Mouse (Mus musculus) limb, embryonic 14.5 days (tissue): Measurements from ENCODE around the gene Nfil3. TPM values are rescaled to one million over a fixed set of nuclear protein-coding genes. Genes with fewer than 3 reads are reported as not detected.

Experiments used
- ATAC-seq: fragments of 200-750 bp; cut with Nextera tagmentation; 2 replicates; pipeline ENCODE4 v1.8.0; 2017; ENCODE audit warnings: low read depth, moderate number of reproducible peaks, moderate TSS enrichment; ENCODE audit not compliant: low FRiP score
- DNase-seq: peaks from one replicate; pipeline ENCODE4 v3.0.0-alpha.2; 2015; ENCODE audit warnings: low spot score
- H3K27ac ChIP-seq: fragments of 300-500 bp; sonication (generic); replicated peaks from 2 replicates; pipeline ENCODE4 v1.5.1; 2014; ENCODE audit warnings: low read depth, mild to moderate bottlenecking, low read length, moderate library complexity, mixed read lengths
- H3K27me3 ChIP-seq: fragments of 300-500 bp; sonication (generic); 2 replicates; pipeline ENCODE4 v1.6.1; 2014; ENCODE audit warnings: low read length, mixed read lengths; ENCODE audit not compliant: control insufficient read depth, insufficient read depth
- H3K36me3 ChIP-seq: fragments of 300-500 bp; sonication (generic); 2 replicates; pipeline ENCODE4 v1.6.1; 2014; ENCODE audit warnings: mild to moderate bottlenecking, low read length, moderate library complexity, mixed read lengths; ENCODE audit not compliant: control insufficient read depth, insufficient read depth
- H3K4me1 ChIP-seq: fragments of 300-500 bp; sonication (generic); 2 replicates; pipeline ENCODE4 v1.6.1; 2014; ENCODE audit warnings: antibody characterized with exemption, low read length, mixed read lengths; ENCODE audit not compliant: control insufficient read depth, insufficient read depth
- H3K4me2 ChIP-seq: fragments of 300-500 bp; sonication (generic); replicated peaks from 2 replicates; pipeline ENCODE4 v1.6.1; 2014; ENCODE audit warnings: low read depth, mild to moderate bottlenecking, low read length, moderate library complexity; ENCODE audit not compliant: severe bottlenecking
- H3K4me3 ChIP-seq: fragments of 300-500 bp; sonication (generic); replicated peaks from 2 replicates; pipeline ENCODE4 v1.5.1; 2014; ENCODE audit warnings: low read length
- H3K9ac ChIP-seq: fragments of 300-500 bp; sonication (generic); 2 replicates; pipeline ENCODE4 v1.6.1; 2014; ENCODE audit warnings: mild to moderate bottlenecking, low read depth, low read length, moderate library complexity; ENCODE audit not compliant: severe bottlenecking
- H3K9me3 ChIP-seq: fragments of 300-500 bp; sonication (generic); 2 replicates; pipeline ENCODE4 v1.6.1; 2016; ENCODE audit warnings: low read length; ENCODE audit not compliant: control insufficient read depth
- POLR2A ChIP-seq: fragments of 200-500 bp; IDR thresholded peaks from 2 replicates; pipeline ENCODE4 v1.8.0; 2012; ENCODE audit warnings: inconsistent platforms, mild to moderate bottlenecking, moderate library complexity, borderline replicate concordance; ENCODE audit not compliant: insufficient read depth, insufficient read length; ENCODE audit errors: extremely low read depth
- WGBS: fragments of 180-500 bp; shearing (Covaris S2); extraction: QIAGEN DNeasy Blood & Tissue Kit; methylation state at CpG from one replicate; pipeline ENCODE4 v1.1.7; 2014; 5-methylcytosine and 5-hydroxymethylcytosine counted together
- polyA plus RNA-seq, 2 experiments: library from polyadenylated mRNA; depleted of rRNA in 1 of 2; stranded (reverse) in 1 of 2; unstranded in 1 of 2; fragments of >200 nt; fragmentation: Nextera tagmentation in 1 of 2; extraction: Ambion mirVana in 1 of 2; gene quantifications; 2 replicates each; pipeline versions ENCODE4 v1.2.1 to v1.2.3; 2012 to 2014

Gene Nfil3
- polyA plus RNA-seq, 2 experiments: 9.2 to 29.5 TPM

GRCm38 (mm10) chr13:52994197-52994881 is 13.5 kb upstream of the Nfil3 start:
- 72% methylated on average over 10 of the region's 10 CpGs for WGBS
- no peak overlapping the region for H3K27ac ChIP-seq
- no peak for ATAC-seq

GRCm38 (mm10) chr13:52990139-52990538 is 9.3 kb upstream of the Nfil3 start:
- H3K27me3 ChIP-seq: no peaks in the 10 kb centered on the region
- no peaks in the 10 kb centered on the region for H3K36me3 ChIP-seq
- no peak overlapping the region for H3K4me2 ChIP-seq
- no peak for TF ChIP-seq POLR2A
- 37% methylated on average over 9 of the region's 9 CpGs for WGBS
- no peak overlapping the region for H3K4me3 ChIP-seq
- DNase-seq: no peak
- peaks cover 10% of the 10 kb centered on the region; the same call in 1 of the 2 replicates for H3K4me1 ChIP-seq
- no peak overlapping the region for H3K27ac ChIP-seq
- ATAC-seq: no peak
- no peaks in the 10 kb centered on the region for H3K9me3 ChIP-seq
- H3K9ac ChIP-seq: no peak overlapping the region

More at GRCm38 (mm10) chr13:52994197-52994881, 13.5 kb upstream of the Nfil3 start:
- H3K9ac ChIP-seq: no peak overlapping the region
- no peaks in the 10 kb centered on the region for H3K27me3 ChIP-seq
- H3K9me3 ChIP-seq: no peaks in the 10 kb centered on the region
- H3K36me3 ChIP-seq: no peaks in the 10 kb centered on the region
- no peak overlapping the region for H3K4me3 ChIP-seq
- DNase-seq: no peak
- H3K4me1 ChIP-seq: peaks cover 7% of the 10 kb centered on the region; the same call in 1 of the 2 replicates
- H3K4me2 ChIP-seq: no peak overlapping the region
- no peak for TF ChIP-seq POLR2A

GRCm38 (mm10) chr13:52989005-52989404 is 8.1 kb upstream of the Nfil3 start:
- Histone ChIP-seq H3K27ac (no peak overlapping the region), H3K4me3 (no peak overlapping the region), H3K4me1 (peaks cover 10% of the 10 kb centered on the region; the same call in 1 of the 2 replicates), H3K36me3 (no peaks in the 10 kb centered on the region), H3K9ac (no peak overlapping the region), H3K27me3 (no peaks in the 10 kb centered on the region), H3K9me3 (no peaks in the 10 kb centered on the region), H3K4me2 (no peak overlapping the region)
- WGBS: 85% methylated on average over 16 of the region's 16 CpGs
- ATAC-seq: no peak
- TF ChIP-seq POLR2A: no peak
- no peak for DNase-seq

- Histone ChIP-seq H3K9ac (no peak overlapping the region), H3K4me1 (peaks cover 10% of the 10 kb centered on the region; the same call in 1 of the 2 replicates), H3K27ac (no peak overlapping the region), H3K27me3 (no peaks in the 10 kb centered on the region), H3K36me3 (no peaks in the 10 kb centered on the region), H3K4me2 (no peak overlapping the region), H3K4me3 (no peak overlapping the region), H3K9me3 (no peaks in the 10 kb centered on the region)
- WGBS: 65% methylated on average over 1 of the region's 1 CpGs
- DNase-seq: no peak
- TF ChIP-seq POLR2A: no peak
- ATAC-seq: no peak
These were observed 7.0 kb upstream of the Nfil3 start for GRCm38 (mm10) chr13:52987880-52988279.

- Histone ChIP-seq H3K36me3 (no peaks in the 10 kb centered on the region), H3K9ac (no peak overlapping the region), H3K27me3 (peaks cover 7% of the 10 kb centered on the region; the same call in 1 of the 2 replicates), H3K27ac (no peak overlapping the region), H3K4me1 (peaks cover 19% of the 10 kb centered on the region; the same call in 1 of the 2 replicates), H3K9me3 (no peaks in the 10 kb centered on the region), H3K4me2 (no peak overlapping the region), H3K4me3 (no peak overlapping the region)
- DNase-seq: no peak
- ATAC-seq: no peak
- 70% methylated on average over 10 of the region's 10 CpGs for WGBS
- no peak for TF ChIP-seq POLR2A
These were observed 5.4 kb upstream of the Nfil3 start for GRCm38 (mm10) chr13:52986215-52986780.
